Mouse (Mus musculus): ENCODE results near the gene Izumo4.

- TF ChIP-seq CTCF (IDR thresholded peaks at IDR 0.05): no peak
- no peak for TF ChIP-seq EP300 (IDR thresholded peaks at IDR 0.05)
Observed at GRCm38 (mm10) chr10:80674161-80674711, 27.7 kb upstream of the Izumo4 start.

All from lung, postnatal 0 days (tissue).